Mouse (Mus musculus) thymus, adult 2 months (tissue): ENCODE measurements around the gene Nfkb1. TPM values are rescaled to one million over a fixed set of nuclear protein-coding genes. Genes with fewer than 3 reads are reported as not detected.

Experiments
- DNase-seq: peaks from one replicate; pipeline ENCODE4 v3.0.0; 2021
- H3K27ac ChIP-seq: fragments of 200-500 bp; 2 replicates; pipeline ENCODE4 v1.5.1; 2012; ENCODE audit warnings: low read length, control low read depth; ENCODE audit not compliant: control insufficient read depth, insufficient read depth
- H3K27me3 ChIP-seq: fragments of 200-500 bp; 2 replicates; pipeline ENCODE4 v1.6.1; 2012; ENCODE audit warnings: mild to moderate bottlenecking, low read length, moderate library complexity, mixed read lengths; ENCODE audit not compliant: control insufficient read depth, insufficient read depth
- H3K36me3 ChIP-seq: fragments of 200-500 bp; 2 replicates; pipeline ENCODE4 v1.6.1; 2012; ENCODE audit warnings: mild to moderate bottlenecking, low read length, moderate library complexity; ENCODE audit not compliant: control insufficient read depth, insufficient read depth
- H3K4me1 ChIP-seq: fragments of 200-500 bp; replicated peaks from 2 replicates; pipeline ENCODE4 v1.6.1; 2012; ENCODE audit warnings: low read length; ENCODE audit not compliant: control insufficient read depth, insufficient read depth
- H3K4me3 ChIP-seq: fragments of 200-500 bp; 2 replicates; pipeline ENCODE4 v1.5.1; 2012; ENCODE audit warnings: mild to moderate bottlenecking, low read length, control low read depth, moderate library complexity; ENCODE audit not compliant: control insufficient read depth, insufficient read depth
- CTCF ChIP-seq: fragments of 200-500 bp; IDR thresholded peaks from 2 replicates; pipeline ENCODE4 v1.5.1; 2012; ENCODE audit warnings: mild to moderate bottlenecking, control low read depth, low read length, moderate library complexity, borderline replicate concordance; ENCODE audit not compliant: control insufficient read depth, poor library complexity, insufficient read depth; ENCODE audit errors: extremely low read depth
- POLR2A ChIP-seq: fragments of 200-500 bp; IDR thresholded peaks from 2 replicates; pipeline ENCODE4 v1.6.1; 2012; ENCODE audit warnings: mild to moderate bottlenecking, low read length, control low read depth, moderate library complexity; ENCODE audit not compliant: control insufficient read depth, poor library complexity, insufficient read depth; ENCODE audit errors: extremely low read depth
- WGBS: fragments of 180-500 bp; shearing (Covaris S2); methylation state at CpG from one replicate; pipeline ENCODE4 v1.1.7; 2018; 5-methylcytosine and 5-hydroxymethylcytosine counted together
- polyA plus RNA-seq: library from polyadenylated mRNA; depleted of rRNA; stranded (reverse); fragments of >200 nt; gene quantifications from 2 replicates; pipeline ENCODE4 v1.2.3, GENCODE M21; 2012

Nfkb1 gene
- polyA plus RNA-seq, 1 experiment: 159 TPM

DNA sequence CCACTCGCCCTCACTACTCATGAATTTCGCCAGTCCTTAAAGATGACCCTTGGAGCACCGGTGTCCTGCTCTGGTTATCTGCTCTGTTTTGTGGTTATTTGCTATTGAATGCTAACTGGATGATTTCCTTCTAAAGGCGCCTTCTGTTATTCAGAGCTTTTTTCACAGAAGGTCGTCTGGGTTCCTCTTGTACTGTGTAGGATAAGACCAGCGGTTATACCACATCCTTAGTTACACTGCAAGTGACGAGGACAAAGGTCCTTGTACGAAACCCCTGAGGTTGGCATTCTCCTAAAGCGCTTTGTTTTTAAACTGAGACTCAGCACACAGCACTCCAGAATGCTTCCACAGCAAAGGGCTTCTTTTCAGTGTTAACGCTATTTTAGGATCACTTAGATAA is 88.6 kb downstream of the Nfkb1 start:
- peaks cover 41% of the 10 kb centered on the region for H3K4me1 ChIP-seq
- H3K27ac ChIP-seq: peak overlapping the region; percentile 42
- no peak overlapping the region for H3K4me3 ChIP-seq
- no peaks in the 10 kb centered on the region for H3K27me3 ChIP-seq
- TF ChIP-seq POLR2A (no peak), CTCF (no peak)
- WGBS: 13% methylated on average over 10 of the region's 10 CpGs
- H3K36me3 ChIP-seq: 0 out of 2 replicates have a peak, but pooled peaks cover 4% of the 10 kb centered on the region
- no peak for DNase-seq

DNA sequence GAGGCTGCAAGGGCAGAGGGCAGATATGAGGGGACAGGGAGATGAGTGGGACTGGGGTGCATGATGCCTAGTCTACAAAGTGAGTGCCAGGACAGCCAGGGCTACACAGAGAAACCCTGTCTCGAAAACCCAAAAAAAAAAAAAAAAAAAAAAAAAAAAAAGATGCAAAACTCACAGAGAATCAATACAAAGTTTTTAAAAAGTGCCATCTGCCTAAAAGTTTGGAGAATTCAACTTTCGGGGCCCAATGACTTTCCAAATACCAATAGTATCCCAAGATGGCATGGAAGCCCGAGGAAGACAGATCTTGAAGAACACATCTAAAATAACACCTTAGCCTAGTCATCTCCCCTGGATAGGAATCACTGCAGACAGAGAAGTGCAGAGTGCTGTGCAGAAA is 93.0 kb downstream of the Nfkb1 start:
- H3K4me1 ChIP-seq: peaks cover 46% of the 10 kb centered on the region
- TF ChIP-seq POLR2A (no peak), CTCF (no peak)
- peaks cover 5% of the 10 kb centered on the region for H3K36me3 ChIP-seq
- WGBS: 53% methylated on average over 3 of the region's 3 CpGs
- no peak overlapping the region for H3K4me3 ChIP-seq
- no peaks in the 10 kb centered on the region for H3K27me3 ChIP-seq
- DNase-seq: no peak
- no peak overlapping the region for H3K27ac ChIP-seq

DNA sequence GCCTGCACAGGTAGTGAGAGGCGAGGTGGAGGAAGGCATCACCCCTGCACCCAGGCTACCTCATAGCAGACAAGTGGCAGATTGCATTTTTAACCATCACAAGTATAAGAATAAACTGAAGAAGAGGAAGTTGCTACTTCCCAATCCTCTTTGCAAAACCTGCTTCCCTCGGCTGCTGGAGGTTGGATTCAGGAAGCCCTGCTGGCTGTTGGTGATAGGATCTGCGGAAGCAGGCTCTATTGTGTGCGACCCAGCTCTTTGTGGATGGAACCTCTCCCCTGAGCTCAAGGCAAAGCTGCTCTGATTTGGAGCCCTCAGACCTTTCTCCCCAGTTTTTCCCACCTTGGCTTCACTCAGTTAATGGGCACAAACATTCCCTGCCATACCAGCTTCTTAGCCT is 94.3 kb downstream of the Nfkb1 start:
- Histone ChIP-seq H3K27ac (no peak overlapping the region), H3K36me3 (peaks cover 12% of the 10 kb centered on the region), H3K27me3 (no peaks in the 10 kb centered on the region), H3K4me3 (no peak overlapping the region), H3K4me1 (peaks cover 36% of the 10 kb centered on the region)
- no peak for TF ChIP-seq POLR2A
- TF ChIP-seq CTCF: no peak
- 79% methylated on average over 4 of the region's 4 CpGs for WGBS
- no peak for DNase-seq

DNA sequence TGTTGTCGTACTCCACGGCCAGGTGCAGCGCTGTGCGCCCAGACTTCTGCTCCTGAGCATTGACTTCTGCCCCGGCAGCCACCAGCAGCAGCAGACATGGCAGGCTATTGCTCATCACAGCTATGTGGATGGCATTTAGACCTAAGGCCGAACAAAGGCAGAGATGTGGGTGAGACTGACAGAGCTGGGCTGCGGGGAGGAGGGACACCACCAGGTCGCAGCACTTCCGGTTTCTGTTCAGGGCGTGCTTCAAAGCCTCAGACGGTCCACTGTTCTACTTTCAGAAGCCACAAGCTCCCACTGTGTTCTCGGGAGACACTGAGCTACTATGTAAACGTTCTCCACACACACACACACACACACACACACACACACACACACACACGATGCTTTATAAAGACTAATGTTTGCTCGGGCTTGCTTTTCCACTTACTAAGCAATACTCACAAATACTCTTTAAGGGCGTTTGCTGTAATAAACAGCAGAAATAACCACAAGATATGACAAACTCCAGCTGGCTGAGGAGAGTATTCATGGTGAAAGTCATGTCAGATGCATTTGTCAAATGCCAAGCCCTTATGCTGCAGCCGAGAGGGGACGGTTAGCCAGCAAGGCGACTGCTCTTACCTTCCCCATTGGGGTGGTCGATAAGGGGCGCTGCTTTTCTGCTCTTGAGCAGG is 97.0 kb downstream of the Nfkb1 start:
- H3K27ac ChIP-seq: 0 out of 2 replicates have a peak overlapping the region, but pooled peaks have one; percentile 4
- peak overlapping the region; percentile 26 for H3K4me3 ChIP-seq
- DNase-seq: peak; percentile 42
- H3K36me3 ChIP-seq: peaks cover 31% of the 10 kb centered on the region
- WGBS: 23% methylated on average over 21 of the region's 21 CpGs
- H3K27me3 ChIP-seq: no peaks in the 10 kb centered on the region
- TF ChIP-seq CTCF (no peak), POLR2A (no peak)
- H3K4me1 ChIP-seq: peaks cover 27% of the 10 kb centered on the region

DNA sequence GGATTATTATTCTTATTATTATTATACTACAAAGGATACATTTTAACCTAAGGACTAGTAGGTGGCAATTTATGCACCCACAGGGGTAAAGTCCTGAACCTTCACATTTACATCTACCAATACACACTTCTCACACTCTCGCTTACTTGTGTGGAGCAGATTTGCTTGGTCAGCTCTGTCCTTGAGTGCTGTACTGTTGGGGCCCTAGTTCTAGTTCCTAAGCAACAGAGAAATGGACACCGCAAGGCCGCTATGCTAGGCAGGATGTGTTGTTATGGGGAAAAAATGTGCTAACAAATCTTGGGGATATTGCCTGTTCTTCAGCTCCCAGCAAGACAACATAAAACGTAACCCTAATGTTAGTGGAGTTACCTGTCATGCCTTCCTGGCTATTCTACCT is 99.3 kb downstream of the Nfkb1 start:
- WGBS: 96% methylated on average over 4 of the region's 4 CpGs
- Histone ChIP-seq H3K4me1 (peaks cover 22% of the 10 kb centered on the region), H3K4me3 (no peak overlapping the region), H3K27me3 (no peaks in the 10 kb centered on the region), H3K36me3 (peaks cover 42% of the 10 kb centered on the region), H3K27ac (no peak overlapping the region)
- DNase-seq: no peak
- no peak for TF ChIP-seq POLR2A
- TF ChIP-seq CTCF: no peak

GRCm38 (mm10) chr3:135591376-135591775 is 100.0 kb downstream of the Nfkb1 start:
- Histone ChIP-seq H3K27ac (no peak overlapping the region), H3K27me3 (no peaks in the 10 kb centered on the region), H3K4me3 (no peak overlapping the region), H3K36me3 (peaks cover 47% of the 10 kb centered on the region), H3K4me1 (peaks cover 17% of the 10 kb centered on the region)
- WGBS: 94% methylated on average over 5 of the region's 5 CpGs
- no peak for TF ChIP-seq POLR2A
- TF ChIP-seq CTCF: no peak
- no peak for DNase-seq
